Mouse (Mus musculus) spleen, adult 12 weeks (tissue): Measurements from ENCODE around the gene Foxn3.

Experiments used
- DNase-seq: peaks from one replicate; pipeline ENCODE4 v3.0.0; 2022; ENCODE audit warnings: low spot score

The Foxn3 gene

DNA sequence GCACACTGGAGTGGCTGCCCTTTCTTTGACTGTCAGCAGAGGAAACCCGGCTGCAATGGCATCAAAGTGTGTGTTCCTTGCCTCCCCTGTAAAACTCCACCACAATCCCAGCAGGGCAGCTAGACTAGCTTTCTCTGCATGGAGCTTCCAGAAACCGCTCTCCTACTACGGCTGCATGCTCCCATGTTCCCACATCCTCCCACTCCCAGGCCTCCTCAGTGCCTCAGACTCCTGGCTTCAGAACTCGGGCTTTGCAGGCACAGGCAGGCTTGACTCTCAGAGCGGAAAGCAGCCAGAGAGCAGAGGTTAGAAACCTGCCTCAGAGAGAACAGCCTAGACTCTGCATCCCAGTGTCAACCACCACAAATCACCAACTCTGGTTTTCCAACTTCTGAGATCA lies 147.8 kb downstream of the Foxn3 start:
- DNase-seq: no peak

DNA sequence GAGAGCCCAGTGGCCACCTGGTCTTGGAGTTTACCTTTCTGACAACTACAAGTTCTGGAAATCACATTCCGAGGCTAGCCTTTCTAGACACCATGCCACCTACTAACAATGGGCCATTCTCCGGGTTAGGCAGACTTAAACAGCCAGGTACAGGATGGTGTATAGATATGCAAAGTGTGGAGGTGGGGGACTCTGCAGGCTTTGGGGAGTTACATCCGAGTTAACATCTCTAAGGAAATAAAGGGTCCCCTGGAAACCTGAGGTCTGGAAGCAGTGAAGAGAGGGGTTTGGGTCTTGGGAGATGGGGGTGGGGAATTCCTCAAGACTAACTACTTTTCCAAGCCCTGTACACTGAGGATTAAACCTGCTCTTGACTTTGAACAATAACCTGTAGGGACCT lies 150.9 kb downstream of the Foxn3 start:
- no peak for DNase-seq

DNA sequence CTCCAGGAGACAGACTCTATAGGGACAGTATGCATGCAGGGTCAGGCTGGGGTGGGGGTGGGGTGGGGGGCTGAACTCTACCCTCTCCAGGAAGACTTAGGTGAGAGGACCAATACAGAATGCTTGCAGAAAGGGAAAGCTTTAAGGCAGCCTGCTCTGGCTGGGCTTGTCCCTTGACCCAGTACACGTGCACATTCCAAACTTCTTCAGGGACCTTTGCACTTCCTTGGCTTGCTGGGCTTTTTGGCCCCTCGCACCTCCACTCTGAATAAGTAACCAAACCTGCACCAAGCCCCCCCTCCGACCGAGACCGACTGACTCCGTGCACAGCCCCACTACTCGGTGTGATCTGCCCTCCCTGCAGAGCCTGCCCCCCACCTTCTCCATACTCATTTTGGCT lies 151.3 kb downstream of the Foxn3 start:
- no peak for DNase-seq

DNA sequence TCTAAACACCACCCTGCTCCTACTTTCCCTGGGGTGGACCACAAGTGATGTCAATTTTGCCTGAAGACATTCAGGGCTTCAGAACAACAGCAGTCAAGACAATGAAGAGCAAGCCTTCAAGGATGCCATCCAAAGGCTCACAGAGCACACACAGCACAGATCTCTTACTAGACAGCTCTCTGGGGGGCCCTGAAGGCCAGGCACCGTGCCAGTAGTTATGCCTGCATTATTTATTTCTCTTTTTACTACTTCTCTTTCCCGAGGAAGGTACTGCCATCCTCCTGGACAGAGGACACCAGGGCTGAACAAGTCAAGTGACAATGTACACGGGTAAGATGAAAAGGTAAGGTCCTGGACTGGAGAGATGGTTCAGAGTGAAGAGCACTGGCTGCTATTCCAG lies 154.7 kb downstream of the Foxn3 start:
- DNase-seq: no peak

DNA sequence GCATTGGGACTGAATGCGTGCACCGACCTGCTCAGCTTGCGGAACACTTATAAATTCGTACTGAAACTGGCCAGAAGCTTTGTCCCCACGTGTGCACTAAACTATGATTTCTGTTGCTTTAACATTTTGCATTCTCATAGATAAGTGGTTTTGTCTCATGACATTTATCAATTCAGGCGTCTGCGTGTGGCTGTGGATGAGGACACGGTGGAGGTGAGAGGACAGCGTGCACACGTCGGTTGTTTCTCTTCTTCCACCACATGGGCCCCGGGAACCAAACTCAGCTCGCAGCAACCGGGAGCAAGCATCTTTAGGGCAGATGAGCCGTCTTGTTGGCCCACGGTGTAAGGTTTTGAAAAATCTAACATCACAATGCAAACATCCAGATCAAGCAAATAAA lies 155.3 kb downstream of the Foxn3 start:
- no peak for DNase-seq

DNA sequence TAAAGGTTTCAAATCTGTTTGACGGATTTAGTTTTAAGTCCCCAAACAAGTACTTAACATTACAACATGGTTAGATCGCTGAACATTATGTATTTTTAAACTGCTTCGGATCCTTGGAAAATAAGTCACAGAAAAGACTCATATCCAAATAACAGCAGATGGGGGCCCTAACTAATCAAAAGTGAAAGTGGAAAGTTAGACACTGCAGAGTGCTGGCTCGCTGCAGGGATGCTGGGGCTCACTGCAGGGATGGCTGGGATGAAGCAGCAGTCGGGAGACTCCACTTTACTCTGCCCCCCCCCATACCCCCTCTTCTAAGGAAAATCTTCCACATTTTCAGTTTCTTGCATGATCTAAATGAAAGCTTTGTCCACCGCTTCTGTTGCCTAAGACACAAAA lies 156.1 kb downstream of the Foxn3 start:
- no peak for DNase-seq

DNA sequence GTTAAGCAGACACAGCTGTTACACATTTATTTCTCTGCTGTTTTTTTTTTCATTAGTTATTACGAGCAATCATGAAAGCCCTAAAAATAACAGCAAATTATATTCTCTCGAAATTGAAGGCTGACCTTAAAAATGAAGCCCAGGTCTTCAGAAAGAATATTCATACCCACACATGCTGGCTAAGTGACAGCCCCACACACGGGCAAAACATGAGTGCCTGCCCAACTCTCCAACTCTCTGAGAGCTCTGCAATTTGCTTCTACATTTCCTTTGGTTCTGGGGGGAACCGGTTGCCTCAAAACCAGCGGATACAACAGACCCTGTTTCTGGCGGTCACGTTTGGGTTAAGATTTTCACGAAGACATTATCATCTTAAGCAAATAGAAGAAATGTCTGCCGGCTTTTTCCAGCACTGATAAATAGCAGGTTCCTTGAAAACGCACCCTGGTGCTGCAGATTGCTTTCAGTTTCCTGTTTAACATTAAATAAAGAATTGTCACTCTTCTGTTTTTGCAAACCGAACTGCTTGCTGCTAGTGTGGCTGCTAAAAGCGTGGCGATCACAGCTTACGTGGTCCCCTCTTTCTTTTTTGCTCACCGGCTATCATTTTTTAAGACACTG lies 156.6 kb downstream of the Foxn3 start:
- peak; percentile 21 for DNase-seq

DNA sequence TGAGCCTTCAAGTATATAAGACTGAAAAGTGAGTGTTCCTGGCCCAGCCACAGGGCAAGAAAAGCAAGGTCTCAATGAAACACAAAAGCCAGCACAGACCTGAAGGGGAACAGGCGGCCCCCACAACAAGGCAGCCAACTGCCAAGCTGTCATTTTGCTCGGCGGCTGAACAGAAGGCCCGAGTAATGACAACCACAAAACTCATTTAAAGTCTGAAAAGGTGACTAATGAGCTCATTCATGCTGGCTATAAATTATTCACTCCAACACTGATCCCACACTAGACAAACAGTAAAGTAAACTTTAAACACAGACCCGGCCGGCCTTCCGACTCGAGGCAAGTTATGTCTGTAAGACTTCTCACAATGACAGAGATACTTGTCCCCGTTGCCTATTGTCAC lies 157.1 kb downstream of the Foxn3 start:
- no peak for DNase-seq

DNA sequence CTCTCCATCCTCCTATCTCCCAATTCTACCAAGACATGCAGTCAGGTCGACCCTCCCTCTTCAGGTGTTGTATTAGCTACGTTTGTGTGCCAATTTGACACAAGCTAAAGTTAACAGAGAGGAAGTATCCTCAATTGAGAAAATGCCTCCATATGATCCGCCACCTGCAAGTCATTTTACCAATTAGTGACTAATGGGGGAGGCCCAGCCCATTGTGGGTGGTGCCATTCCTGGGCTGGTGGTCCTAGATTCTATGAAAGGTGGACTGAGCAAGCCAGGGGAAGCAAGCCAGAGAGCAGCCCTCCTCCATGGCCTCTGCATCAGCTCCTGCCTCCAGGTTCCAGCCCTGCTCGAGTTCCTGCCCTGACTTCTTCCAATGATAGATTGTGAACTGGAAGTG lies 158.0 kb downstream of the Foxn3 start:
- DNase-seq: no peak

DNA sequence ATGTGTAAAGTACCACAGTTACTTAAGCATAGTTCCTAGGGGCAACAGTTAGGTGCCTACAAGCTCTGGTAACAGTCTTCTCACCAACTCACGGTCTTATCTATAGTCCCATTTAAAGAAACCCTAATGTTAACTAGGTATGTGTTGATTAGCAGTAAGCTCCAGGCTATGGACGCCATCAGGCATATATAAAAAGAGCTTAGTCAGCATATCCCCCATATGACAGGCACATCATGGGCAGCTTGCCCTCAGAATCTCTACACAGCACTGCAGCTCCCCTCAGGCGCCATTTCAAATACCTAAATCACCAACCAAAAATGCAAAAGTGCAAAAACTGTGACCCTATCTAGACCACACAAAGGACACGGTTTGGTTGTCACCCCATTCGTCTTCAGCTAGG lies 160.4 kb downstream of the Foxn3 start:
- no peak for DNase-seq

DNA sequence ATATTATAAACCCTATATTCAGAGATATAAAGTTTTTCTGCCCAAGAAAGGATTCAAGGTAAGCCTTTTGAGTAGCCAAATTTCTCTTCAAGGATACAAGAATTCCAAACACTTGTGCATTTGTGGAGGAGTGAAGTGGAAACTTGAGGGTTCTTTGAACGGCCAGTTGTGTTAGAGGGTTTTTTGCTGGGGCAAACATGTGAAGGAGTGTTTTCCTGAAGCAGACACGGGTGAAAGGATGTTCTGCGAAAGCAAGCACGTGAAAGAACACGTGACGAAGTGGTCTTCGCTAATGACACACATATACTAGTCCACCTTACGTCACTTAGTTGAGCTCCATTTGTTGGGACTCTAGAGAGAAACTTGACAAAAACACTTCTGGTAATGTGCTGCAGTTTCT lies 162.5 kb downstream of the Foxn3 start:
- no peak for DNase-seq

DNA sequence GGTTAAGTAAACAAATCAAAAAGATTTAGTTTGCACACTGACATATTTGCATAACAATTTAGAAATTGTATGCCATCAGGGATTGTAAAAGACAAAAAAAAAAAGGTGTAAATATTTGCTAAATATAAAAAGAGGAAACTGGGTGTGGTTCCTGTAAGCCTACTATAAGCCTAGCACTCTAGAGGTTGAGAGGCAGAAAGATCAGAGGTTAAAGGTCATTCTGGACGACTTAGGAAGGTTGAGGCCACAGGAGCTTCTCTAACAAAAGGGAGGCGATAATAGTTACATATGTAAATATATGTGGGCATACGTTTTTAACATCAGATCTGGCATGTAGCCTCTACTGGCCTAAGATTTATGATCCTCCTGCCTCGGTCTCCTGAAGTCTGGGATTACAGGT lies 163.8 kb downstream of the Foxn3 start:
- no peak for DNase-seq

DNA sequence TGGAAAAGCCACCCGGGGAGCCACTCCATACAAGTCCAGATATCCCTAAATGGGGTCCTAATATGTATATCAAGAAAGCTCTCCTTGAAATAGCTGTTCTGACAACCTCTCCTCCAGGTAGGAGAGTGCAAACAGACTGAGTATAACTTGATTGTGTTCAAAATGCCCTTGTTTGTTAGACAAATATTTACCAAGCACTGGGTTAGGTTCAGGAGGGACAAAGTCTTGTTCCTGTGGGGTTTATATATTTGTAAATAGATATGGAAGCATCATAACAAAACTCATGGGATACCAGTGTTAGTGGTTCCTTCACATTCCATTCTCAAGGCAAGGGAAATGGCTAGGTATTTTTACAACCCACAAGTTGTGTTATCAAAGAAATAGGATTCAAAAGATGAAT lies 166.9 kb downstream of the Foxn3 start:
- DNase-seq: no peak

DNA sequence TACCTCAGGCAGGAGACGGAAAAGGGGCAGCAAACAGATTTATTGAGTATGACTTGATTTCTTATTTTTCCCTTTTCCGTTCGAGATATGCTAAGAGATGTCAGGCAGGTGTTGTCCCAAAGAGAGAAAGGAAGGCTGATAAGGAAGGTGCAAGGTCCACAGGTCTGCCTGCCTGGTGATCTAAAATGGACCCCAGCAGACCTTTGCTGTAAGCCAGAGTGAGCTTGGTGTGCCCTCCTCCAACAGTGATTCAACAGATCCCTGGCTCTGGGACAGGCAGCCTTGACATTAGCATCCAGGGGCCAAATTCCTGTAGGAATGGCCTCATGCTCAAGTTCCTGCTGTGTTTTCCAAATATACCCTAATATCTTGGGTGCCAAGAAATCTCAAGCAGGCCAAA lies 168.3 kb downstream of the Foxn3 start:
- no peak for DNase-seq

DNA sequence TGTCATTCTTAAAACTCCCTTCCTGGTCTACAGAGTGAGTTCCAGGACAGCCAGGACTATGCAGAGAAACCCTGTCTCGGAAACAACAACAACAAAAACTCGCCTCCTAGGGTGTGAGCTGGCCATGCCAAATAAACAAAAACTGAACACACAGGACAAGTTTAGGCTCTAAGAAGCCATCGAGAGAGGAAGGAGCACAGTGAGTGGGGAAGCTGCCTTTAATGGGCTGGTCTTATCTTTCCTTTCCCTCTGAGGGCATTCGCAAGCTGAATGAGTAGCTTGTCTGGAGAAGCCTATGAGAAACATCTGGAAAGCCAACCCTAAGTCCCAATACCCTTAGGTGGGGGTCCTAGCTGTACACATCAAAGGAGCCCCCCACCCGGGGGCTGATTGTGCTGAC lies 168.7 kb downstream of the Foxn3 start:
- DNase-seq: no peak

DNA sequence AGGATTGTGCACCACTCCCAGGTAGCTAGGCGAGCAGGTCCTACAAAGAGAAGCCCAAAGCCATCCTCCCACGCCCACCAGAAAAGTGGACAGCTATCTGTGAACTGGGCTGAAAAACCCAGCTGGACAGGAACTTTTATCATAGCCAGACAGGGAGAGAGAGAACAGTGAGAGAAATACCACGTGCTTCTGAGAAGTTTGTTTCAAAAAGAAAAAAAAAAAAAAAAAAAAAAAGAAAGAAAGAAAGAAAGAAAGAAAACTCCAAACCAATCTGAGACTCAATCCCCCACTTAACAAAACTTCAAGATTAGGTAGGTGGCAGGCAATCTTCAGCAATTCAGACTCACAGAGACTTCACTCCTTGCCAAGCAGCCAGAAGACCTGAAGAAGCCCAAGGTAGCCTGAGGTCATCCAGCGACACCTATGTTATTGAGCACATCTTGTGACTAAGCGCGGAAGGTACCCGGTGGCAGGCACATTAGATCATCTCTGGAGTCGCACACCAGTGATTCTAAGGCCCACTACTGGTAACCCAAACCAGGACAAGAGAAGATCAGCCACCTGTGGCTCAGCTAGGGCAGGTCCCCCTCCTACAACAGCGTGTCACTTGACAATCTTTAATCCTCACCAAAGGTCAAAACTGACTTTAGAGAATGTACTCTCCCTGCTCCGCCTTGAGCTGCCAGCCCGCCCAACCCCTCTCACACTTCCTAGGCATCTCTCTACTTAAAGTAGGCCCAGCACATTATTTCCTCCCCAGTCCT lies 169.3 kb downstream of the Foxn3 start:
- no peak for DNase-seq

DNA sequence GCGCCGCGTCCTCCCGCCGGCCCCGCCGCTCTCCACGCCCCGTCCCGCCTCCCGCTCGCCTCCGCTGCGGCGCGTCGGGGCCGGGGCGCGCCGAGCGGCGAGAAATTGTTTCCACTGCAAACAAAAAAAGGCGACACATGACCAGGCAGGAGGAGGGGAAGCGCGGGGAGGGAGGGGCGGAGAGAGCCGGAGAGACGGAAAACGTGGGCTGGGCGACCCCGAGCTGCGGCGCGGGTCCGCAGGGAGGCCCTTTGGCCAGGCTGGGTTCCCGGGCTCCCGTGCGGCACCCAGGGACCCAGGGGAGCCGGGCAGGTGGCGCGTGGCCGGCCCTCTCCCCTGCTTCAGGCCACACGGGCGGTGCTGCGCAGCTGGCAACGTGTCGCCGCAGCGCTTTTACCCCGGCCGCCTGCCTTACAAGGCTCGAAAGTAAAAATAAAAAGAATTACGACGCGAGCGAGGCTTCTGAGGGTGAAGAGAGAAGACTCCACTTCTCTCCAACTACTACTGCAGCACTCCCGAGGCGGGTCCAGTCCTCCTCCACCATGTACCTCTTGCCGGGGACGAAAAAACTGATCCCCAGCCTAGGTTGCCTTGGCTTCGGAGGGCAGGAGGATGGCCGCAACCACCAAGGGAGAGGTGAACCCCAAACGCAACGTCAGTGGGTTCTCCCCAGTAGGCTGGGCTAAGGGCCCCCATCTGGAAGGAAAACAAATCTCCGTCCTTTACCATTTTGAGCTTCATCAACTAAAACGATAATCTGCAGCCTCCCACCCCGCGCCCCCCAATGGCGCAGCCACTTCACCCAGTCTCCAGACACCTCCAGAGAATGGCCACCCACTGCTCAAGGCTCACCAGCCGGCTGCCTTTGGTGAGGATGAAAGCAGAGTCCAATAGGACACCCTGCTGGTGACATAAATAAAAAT lies 170.2 kb downstream of the Foxn3 start:
- peak; percentile 74 for DNase-seq

DNA sequence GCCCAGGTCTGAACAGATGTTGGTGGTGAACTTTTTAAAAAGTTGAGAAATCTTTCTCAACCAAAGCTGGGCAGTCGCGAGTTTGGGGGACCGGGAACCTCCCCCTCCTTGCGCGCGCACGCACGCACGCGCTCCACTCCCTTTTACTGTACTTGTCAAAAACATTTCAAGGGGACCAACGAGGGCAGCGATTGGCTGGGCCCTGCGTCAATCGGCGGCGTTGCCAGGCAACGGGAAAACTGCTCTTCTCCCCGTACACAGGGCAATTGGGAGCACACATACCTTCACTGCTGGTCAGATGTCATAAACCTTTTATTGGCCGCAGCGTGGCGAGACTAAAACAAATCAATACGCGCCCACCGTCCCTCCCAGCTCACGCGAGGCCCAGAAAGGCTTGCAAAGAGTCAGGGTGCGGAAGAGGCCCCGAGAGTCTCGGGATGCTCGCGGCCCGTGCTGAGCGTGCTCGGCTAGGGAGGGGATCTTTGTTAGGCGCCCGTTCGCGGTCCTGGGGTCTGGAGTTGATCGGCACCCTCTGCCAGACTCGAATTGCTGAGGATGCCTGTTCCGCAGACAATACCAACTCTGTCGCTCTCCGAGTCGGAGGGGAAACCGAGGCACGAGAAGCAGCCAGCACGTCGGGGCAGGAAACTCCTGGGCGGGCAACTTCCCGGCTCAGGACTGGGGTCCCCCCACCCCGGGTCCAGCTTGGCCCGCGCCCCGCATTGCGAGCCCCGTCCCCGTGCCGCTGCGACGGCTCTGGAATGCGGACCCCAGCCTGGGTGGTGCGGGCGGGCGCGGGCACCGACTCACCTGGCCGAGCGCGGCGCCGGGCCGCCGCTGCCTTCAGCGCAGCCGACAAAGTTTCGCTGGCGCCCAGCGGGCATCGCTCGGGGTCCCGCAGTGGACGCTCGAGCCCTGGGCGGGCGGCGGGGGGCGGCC lies 171.2 kb downstream of the Foxn3 start:
- DNase-seq: peak; percentile 97

DNA sequence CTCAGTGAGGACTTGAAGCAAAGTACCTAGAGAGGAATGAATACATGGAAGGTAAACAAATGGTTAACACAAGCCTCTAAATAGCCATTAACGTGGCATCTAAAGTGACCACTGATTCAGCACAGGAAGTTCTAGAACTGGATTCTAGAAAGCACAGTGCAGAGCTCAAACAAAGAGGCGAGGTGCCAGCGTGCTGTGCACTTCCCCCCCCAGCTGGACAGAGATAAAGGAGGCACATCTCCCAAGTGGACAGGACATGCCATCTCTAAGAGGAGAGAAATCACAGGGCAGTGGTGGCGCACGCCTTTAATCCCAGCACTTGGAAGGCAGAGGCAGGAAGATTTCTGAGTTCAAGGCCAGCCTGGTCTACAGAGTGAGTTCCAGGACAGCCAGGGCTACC lies 173.0 kb downstream of the Foxn3 start:
- DNase-seq: no peak

DNA sequence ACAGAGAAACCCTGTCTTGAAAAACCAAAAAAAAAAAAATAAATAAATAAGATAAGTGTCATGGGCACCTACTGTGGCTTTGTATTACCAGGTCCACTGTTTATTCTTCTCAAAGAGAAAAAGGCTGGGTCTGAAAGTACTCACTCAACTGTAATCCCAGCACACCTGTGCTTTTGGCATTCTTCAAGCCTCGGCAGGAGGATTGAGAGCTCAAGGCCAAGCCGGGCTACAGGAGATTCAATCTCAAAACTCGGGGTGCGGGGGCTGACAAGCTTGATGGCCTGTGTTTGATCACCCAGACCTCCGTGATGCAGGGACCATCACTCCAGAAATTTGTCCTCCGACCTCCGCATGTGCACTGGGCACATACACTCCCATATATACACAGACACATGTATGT lies 174.1 kb downstream of the Foxn3 start:
- no peak for DNase-seq

DNA sequence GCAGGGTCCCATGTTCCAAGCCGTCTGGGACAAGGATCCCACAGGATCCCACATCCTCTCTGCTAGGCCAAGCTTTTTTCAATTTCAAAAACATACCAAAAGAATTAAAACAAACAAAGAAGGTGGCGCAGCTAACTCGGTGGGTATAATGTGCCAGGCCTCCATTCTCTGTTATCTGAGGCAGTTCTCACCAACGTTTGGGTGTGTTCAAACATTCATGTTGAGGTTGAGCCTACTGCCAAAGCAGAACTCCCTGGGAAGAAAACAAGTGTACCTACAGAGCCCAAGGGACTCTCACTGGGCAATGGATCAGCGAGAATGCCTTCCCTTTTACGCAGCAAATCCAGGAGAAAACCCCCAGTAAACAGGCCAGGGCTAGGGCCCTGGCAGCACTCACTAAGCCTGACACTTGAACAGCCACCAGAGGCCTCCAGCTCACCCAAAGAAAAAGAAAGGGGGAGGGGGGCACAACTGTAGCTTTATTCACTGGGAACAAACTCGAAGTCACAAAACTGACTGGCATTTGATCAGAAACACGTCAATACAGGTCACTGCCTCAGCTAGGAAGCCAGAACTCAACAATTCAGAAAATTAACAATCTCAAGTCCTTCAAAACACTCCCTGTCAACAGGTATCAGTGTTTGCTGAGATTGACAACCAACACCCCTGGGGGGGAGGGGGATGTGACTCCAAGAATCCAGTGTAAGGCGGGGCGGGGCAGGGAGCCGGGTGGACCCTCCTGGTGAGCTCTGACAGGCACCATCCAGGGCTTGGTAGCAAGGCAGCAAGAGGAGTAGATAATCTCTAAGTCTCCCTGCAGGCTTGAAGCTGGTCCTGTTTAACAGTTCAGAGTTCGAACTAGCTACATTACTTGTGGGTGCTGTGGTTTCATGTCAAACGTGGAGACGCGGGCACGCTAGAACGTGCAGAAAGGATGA lies 177.2 kb downstream of the Foxn3 start:
- DNase-seq: no peak
